Mouse (Mus musculus) heart, embryonic 11.5 days (tissue): ENCODE data around the gene Phyhipl. TPM values are rescaled to one million over a fixed set of nuclear protein-coding genes. Genes with fewer than 3 reads are reported as not detected.

Source experiments
- ATAC-seq: fragments of 200-750 bp; cut with Nextera tagmentation; replicated peaks from 2 replicates; pipeline ENCODE4 v1.8.0; 2017; ENCODE audit warnings: moderate library complexity; ENCODE audit not compliant: insufficient number of reproducible peaks, low FRiP score, low TSS enrichment
- H3K27ac ChIP-seq: fragments of 300-500 bp; sonication (generic); 2 replicates; pipeline ENCODE4 v1.5.1; 2014; ENCODE audit warnings: mild to moderate bottlenecking, low read depth, low read length
- H3K27me3 ChIP-seq: fragments of 300-500 bp; sonication (generic); 2 replicates; pipeline ENCODE4 v1.6.1; 2014; ENCODE audit warnings: mild to moderate bottlenecking, low read length, mixed read lengths; ENCODE audit not compliant: control insufficient read depth, insufficient read depth
- H3K36me3 ChIP-seq: fragments of 300-500 bp; sonication (generic); 2 replicates; pipeline ENCODE4 v1.6.1; 2014; ENCODE audit warnings: mild to moderate bottlenecking, low read length, moderate library complexity, mixed read lengths; ENCODE audit not compliant: control insufficient read depth, insufficient read depth
- H3K4me1 ChIP-seq: fragments of 300-500 bp; sonication (generic); 2 replicates; pipeline ENCODE4 v1.6.1; 2014; ENCODE audit warnings: low read length; ENCODE audit not compliant: control insufficient read depth, insufficient read depth
- H3K4me2 ChIP-seq: fragments of 300-500 bp; sonication (generic); 2 replicates; pipeline ENCODE4 v1.6.1; 2014; ENCODE audit warnings: mild to moderate bottlenecking, moderate library complexity
- H3K4me3 ChIP-seq: fragments of 300-500 bp; sonication (generic); 2 replicates; pipeline ENCODE4 v1.5.1; 2014; ENCODE audit warnings: low read depth, low read length
- H3K9ac ChIP-seq: fragments of 300-500 bp; sonication (generic); 2 replicates; pipeline ENCODE4 v1.6.1; 2014; ENCODE audit warnings: mild to moderate bottlenecking, low read depth, low read length, moderate library complexity
- H3K9me3 ChIP-seq: fragments of 300-500 bp; sonication (generic); replicated peaks from 2 replicates; pipeline ENCODE4 v1.6.1; 2016; ENCODE audit warnings: low read length; ENCODE audit not compliant: control insufficient read depth
- WGBS: fragments of 180-500 bp; shearing (Covaris S2); extraction: QIAGEN DNeasy Blood & Tissue Kit; methylation state at CpG from one replicate; pipeline ENCODE4 v1.1.7; 2014; ENCODE audit not compliant: insufficient replicate concordance; 5-methylcytosine and 5-hydroxymethylcytosine counted together
- polyA plus RNA-seq: library from polyadenylated mRNA; unstranded; fragments of >200 nt; fragmentation: Nextera tagmentation; extraction: Ambion mirVana; gene quantifications from 2 replicates; pipeline ENCODE4 v1.2.1, GENCODE M21; 2014

Phyhipl gene
- polyA plus RNA-seq, 1 experiment from 2014 or later, result 2.6 TPM

- H3K4me3 ChIP-seq, result no peak overlapping the region
- no peak for ATAC-seq
- H3K27me3 ChIP-seq, result no peaks in the 10 kb centered on the region
- WGBS, result 61% methylated on average over 8 of the region's 8 CpGs
- no peaks in the 10 kb centered on the region for H3K4me1 ChIP-seq
- H3K9ac ChIP-seq, result no peak overlapping the region
- no peaks in the 10 kb centered on the region for H3K9me3 ChIP-seq
- H3K27ac ChIP-seq, result no peak overlapping the region
- H3K4me2 ChIP-seq, result no peak overlapping the region
- peaks cover 7% of the 10 kb centered on the region for H3K36me3 ChIP-seq
These were observed 122.4 kb downstream of the Phyhipl start for GRCm38 (mm10) chr10:70533301-70533781.

- Histone ChIP-seq H3K4me2 (no peak overlapping the region), H3K27me3 (no peaks in the 10 kb centered on the region), H3K27ac (no peak overlapping the region), H3K9me3 (no peaks in the 10 kb centered on the region), H3K36me3 (peaks cover 7% of the 10 kb centered on the region), H3K4me1 (no peaks in the 10 kb centered on the region), H3K4me3 (no peak overlapping the region), H3K9ac (no peak overlapping the region)
- 84% methylated on average over 9 of the region's 9 CpGs for WGBS
- ATAC-seq, result no peak
These were observed 123.5 kb downstream of the Phyhipl start for GRCm38 (mm10) chr10:70532249-70532648.

DNA sequence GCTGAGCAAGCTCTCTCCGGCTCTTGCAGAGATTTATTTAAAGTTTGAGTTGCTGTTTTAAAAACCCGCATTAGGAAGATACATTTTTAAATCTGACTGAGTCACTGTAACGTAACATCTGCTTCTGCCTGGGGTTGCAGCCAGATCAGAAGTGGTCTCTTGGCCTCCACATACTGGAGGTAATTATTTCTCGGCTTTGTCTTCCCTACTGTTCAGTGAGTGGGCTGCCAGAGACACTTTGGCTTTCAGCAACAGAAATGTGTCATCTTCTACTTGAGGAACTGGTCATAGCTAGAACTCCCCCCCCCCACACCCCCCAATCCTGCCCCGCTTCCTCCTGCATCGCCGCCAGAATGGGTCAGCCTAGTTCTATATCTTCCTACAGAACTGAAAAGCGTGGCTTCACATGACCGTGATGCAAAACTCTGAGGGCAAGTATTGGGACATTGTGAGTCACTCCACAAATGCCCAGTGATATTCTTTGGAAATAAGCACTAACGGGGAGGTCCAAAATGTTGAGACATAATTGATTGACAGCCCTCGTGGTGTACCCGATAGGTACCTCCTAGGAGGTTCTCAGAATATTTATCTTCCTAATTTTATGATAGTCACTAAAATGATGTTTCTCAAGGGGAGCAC is 125.5 kb downstream of the Phyhipl start:
- Histone ChIP-seq H3K9me3 (no peaks in the 10 kb centered on the region), H3K27ac (no peak overlapping the region), H3K4me3 (no peak overlapping the region), H3K36me3 (peaks cover under 1% of the 10 kb centered on the region; the same call in 1 of the 2 replicates), H3K4me2 (no peak overlapping the region), H3K4me1 (no peaks in the 10 kb centered on the region), H3K27me3 (no peaks in the 10 kb centered on the region), H3K9ac (no peak overlapping the region)
- WGBS, result 87% methylated on average over 12 of the region's 12 CpGs
- ATAC-seq, result no peak

GRCm38 (mm10) chr10:70521379-70521778 is 134.4 kb downstream of the Phyhipl start:
- Histone ChIP-seq H3K4me1 (peaks cover 6% of the 10 kb centered on the region), H3K4me3 (peak overlapping the region; percentile 45; the same call in 1 of the 2 replicates), H3K9ac (no peak overlapping the region), H3K36me3 (no peaks in the 10 kb centered on the region), H3K4me2 (peak overlapping the region; percentile 88), H3K9me3 (no peaks in the 10 kb centered on the region), H3K27ac (no peak overlapping the region), H3K27me3 (0 out of 2 replicates have a peak, but pooled peaks cover 5% of the 10 kb centered on the region)
- 24% methylated on average over 5 of the region's 5 CpGs for WGBS
- no peak for ATAC-seq

- ATAC-seq, result no peak
- Histone ChIP-seq H3K27me3 (0 out of 2 replicates have a peak, but pooled peaks cover 5% of the 10 kb centered on the region), H3K9me3 (no peaks in the 10 kb centered on the region), H3K27ac (no peak overlapping the region), H3K4me1 (peaks cover 6% of the 10 kb centered on the region), H3K36me3 (no peaks in the 10 kb centered on the region), H3K9ac (peak overlapping the region; percentile 49; the same call in 1 of the 2 replicates), H3K4me3 (peak overlapping the region; percentile 45), H3K4me2 (peak overlapping the region; percentile 88)
- WGBS, result under 1% methylated on average over 38 of the region's 38 CpGs
These were observed 135.3 kb downstream of the Phyhipl start for GRCm38 (mm10) chr10:70520143-70521131.

DNA sequence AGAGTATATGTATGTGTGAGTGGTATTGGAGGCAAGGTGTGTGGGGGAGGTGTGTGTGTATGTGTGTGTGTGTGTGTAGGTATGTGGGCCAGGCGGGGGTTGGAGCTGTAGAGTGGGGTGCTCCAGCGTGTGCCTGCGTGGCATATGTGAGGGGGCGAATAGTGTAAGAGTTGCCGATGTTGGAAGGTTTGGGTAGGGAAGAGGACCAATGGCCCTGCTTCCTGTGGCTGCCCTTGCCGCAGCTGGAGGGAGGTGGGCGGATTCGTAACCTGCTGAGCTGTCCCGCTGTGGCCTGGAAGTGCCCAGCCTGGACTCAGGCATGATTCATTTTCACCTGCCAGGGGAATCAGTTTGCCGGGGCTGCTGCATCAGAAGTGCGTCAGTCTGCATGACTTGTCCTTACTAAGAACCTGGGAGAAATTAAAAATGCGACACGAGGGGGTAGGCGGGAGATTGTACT is 136.1 kb downstream of the Phyhipl start:
- 0 out of 2 replicates have a peak overlapping the region, but pooled peaks have one; percentile 49 for H3K9ac ChIP-seq
- WGBS, result 10% methylated on average over 14 of the region's 14 CpGs
- H3K27ac ChIP-seq, result no peak overlapping the region
- peak overlapping the region; percentile 45 for H3K4me3 ChIP-seq
- H3K4me1 ChIP-seq, result peaks cover 6% of the 10 kb centered on the region
- no peaks in the 10 kb centered on the region for H3K9me3 ChIP-seq
- peak overlapping the region; percentile 88 for H3K4me2 ChIP-seq
- 0 out of 2 replicates have a peak, but pooled peaks cover 5% of the 10 kb centered on the region for H3K27me3 ChIP-seq
- no peak for ATAC-seq
- no peaks in the 10 kb centered on the region for H3K36me3 ChIP-seq

DNA sequence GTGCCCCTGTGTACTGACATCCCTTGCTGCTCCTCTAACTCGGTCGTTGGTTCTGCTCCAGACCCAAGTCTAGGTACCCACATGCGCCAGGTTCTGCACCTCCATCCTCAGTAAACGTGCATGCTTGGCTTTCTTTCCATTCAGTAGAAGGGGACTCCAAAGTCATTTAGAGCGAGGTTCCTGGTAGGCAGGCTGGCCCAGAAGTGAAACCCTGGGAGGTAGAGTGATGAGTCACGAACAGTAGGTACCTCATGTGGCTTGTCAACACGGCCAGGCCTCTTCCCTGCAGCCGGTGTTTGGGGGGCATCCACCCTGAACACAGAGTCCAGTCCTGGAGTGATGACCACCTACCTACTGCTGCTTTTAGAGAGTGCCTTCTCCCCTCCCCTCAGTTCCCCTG is 139.1 kb downstream of the Phyhipl start:
- H3K36me3 ChIP-seq, result no peaks in the 10 kb centered on the region
- H3K27me3 ChIP-seq, result 0 out of 2 replicates have a peak, but pooled peaks cover 5% of the 10 kb centered on the region
- ATAC-seq, result no peak
- H3K4me3 ChIP-seq, result no peak overlapping the region
- WGBS, result 77% methylated on average over 8 of the region's 8 CpGs
- no peak overlapping the region for H3K27ac ChIP-seq
- no peak overlapping the region for H3K9ac ChIP-seq
- H3K4me1 ChIP-seq, result peaks cover 6% of the 10 kb centered on the region
- H3K4me2 ChIP-seq, result no peak overlapping the region
- no peaks in the 10 kb centered on the region for H3K9me3 ChIP-seq

DNA sequence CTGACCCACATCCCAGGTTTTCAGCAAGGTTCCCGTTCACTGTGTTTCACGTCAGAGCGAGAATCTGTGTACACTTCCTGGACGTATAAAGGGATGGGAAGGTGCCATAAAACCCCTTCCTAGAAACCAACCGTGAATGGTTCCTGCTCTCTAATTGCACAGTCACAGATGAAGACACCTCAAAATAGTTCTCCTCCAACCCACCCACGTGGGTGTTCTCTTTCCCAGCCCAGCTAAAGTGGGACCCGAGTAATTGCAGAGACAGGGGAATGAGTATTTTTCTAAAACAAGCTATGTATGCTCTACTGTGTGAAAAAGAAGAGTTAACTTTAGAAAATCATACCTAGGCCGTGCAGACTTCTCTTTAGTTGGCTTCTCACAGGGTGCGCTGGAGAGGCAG is 140.9 kb downstream of the Phyhipl start:
- ATAC-seq, result no peak
- no peak overlapping the region for H3K9ac ChIP-seq
- H3K9me3 ChIP-seq, result no peaks in the 10 kb centered on the region
- H3K27ac ChIP-seq, result no peak overlapping the region
- H3K4me3 ChIP-seq, result no peak overlapping the region
- H3K36me3 ChIP-seq, result no peaks in the 10 kb centered on the region
- 78% methylated on average over 9 of the region's 9 CpGs for WGBS
- H3K4me1 ChIP-seq, result peaks cover 4% of the 10 kb centered on the region
- H3K4me2 ChIP-seq, result no peak overlapping the region
- H3K27me3 ChIP-seq, result 0 out of 2 replicates have a peak, but pooled peaks cover 5% of the 10 kb centered on the region
